Mouse (Mus musculus): ENCODE data around the gene N4bp2.
"Not testable (repeated sequence)": the region's sequence is repeated elsewhere in the genome, so short reads cannot be mapped to it uniquely, and the experiment has no call there.

The N4bp2 gene

DNA sequence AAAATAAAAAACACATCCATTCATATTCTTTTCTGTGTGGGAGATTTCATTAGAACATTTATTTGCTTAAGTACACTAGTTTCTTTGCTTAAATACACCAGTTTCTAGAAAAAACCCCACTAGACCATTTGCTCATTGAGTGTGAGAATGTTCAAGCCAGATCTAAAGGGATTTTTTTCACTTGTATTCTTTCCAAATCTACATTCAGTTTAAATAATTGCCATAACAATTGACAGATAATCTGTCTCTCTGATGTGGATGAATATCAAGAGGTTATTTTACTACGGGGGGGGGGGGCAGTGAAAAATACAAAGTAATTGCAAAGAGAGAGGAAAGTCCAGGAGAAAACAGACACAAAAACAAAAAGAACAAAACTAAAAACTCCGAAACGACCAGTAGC lies 635 bp upstream of the N4bp2 start:
- in situ Hi-C loops (cut with MboI; ENCODE audit: unreplicated experiment in 2 of 2): loop anchor here (5.0 kb wide), 2 partner anchors 40 to 60 kb away; no protein-coding TSS in a partner anchor

DNA sequence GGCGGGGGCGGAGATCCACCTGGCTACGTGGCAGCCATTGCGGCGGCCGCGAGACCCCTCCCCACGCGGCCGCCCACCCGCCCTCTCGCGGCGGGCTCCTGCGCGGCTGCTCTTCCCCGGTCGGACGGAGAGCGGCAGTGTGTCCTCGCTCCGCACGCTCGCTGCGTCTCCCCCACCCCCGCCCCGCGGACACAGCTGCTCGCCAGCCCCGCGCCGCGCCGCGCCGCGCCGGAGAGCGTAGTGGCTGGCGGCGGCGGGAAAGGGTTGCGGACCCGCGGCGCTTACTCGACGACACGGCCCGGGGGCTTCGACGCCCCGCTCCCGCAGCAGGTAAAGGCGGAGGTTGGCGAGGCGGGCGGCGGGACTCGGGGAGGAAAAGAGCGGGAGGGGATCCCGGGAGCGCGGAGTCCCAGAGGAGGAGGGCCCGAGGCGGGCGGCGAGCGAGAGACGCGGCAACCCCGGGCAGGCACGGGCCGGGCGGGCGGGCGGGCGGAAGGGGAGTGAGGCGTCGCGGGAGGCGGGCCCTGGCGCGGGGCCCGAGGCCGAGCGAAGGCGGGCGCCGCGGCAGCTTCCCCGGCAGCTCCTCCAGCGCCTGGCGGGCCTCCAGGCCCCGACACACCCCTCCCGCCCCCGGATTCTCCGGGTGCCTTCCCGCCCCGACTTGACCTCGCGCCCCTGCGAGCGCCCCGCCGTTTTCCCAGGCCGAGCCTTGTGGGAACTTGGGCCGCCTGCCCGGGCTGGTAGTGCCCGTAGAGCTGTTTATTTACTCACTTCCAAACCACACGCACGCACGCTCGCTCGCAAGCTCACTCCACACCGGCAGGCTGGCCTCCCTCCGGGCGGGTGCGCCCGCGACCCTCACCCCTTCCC lies 830 bp downstream of the N4bp2 start:
- in situ Hi-C loops (cut with MboI; ENCODE audit: unreplicated experiment in 2 of 2): loop anchor here (5.0 kb wide), 2 partner anchors 42 to 62 kb away; no protein-coding TSS in a partner anchor

DNA sequence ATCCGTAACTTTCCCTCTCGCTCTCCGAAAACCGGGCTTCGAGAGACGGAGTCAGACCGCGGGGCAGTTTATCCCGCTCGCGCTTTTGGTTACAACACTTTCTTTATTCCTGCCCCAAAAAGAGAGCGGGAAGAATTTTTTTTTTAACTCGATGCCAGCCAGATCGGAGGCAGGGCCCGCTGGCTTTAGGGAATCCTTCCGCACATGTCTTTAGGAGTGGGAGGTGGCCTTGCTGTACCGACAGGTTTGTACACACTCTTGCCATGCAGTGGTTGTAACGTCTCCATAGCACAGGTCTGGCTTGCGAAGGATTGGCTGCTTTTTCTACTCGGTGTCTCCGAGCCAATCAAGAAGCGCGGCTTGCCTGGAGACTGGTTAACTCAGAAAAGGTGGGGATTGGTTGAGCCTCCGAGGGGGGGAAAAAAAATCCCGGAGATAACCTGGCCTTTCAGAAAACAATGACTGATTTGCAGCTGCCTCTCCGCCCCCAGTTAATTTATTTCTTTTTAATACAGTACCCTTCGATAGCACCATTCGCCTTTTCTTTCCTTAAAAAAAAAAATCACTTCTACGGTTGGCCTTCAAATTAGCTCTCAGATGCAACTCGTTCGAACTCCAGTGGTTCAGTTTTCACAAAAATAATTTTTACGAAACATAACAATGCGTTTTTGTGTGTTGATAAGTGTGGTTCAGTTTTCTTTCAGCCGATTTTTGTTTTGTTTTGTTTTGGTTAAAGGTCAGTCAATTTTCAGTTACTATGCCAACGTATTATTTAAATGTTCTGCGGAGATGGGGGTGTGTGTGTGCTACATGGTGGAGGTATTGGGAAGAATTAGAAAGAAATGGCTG lies 1.7 kb downstream of the N4bp2 start:
- in situ Hi-C loops (cut with MboI; ENCODE audit: unreplicated experiment in 2 of 2): loop anchor here (5.0 kb wide), 2 partner anchors 43 to 63 kb away; no protein-coding TSS in a partner anchor

DNA sequence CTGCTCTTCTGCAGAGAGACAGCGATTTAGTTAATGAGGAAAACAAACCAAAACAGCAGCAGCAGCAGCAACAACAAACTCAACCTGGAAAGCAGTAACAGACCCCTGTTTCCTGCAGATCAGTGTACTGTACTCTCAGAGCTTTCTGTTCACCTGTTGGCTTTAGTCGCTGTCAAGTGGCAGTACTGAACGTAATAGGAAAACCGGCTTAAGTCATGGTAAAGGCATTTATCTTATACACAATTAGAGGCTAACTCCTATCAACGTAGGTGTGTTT lies 2.3 kb downstream of the N4bp2 start:
- in situ Hi-C loops (cut with MboI; ENCODE audit: unreplicated experiment in 2 of 2): no loop called here

DNA sequence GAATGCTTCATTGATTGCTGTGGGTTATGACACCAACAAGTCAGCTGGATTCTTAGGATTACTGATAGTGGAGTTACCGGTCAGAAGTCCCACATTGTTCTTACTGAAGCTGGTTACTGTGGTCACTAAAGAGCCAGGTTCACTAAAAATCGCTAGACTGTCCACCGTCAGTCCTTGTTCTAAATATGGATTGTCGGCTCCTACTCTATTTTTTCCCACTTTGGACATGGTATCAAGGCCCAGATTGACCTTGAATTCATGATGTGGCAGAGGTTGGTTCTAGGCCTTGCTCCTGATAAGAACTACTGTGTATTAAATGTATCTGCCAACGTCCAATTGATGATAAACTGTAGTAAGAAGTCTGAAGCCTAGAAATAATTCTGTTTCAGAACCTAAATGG lies 4.7 kb downstream of the N4bp2 start:
- in situ Hi-C loops (cut with MboI; ENCODE audit: unreplicated experiment in 2 of 2): no loop called here

DNA sequence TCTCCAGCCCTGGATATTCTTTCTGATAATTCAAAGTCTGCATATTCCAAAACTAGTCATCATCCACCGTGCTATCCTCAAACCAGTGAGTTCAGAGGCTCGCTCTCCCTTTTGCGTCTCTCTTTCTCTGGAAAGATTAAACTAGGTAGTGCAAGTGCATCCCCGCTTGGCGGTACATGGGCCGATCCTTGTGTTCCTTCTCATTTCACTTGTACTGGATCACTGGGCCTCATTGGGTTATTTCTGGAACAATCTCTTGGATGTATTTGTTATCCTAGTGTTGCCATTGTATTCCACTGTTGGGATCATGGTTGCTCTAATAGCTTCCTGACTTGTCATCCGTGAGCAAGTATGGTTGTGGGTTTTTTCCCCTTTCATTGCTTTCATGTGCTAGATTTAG lies 6.7 kb downstream of the N4bp2 start:
- in situ Hi-C loops (cut with MboI; ENCODE audit: unreplicated experiment in 2 of 2): no loop called here

DNA sequence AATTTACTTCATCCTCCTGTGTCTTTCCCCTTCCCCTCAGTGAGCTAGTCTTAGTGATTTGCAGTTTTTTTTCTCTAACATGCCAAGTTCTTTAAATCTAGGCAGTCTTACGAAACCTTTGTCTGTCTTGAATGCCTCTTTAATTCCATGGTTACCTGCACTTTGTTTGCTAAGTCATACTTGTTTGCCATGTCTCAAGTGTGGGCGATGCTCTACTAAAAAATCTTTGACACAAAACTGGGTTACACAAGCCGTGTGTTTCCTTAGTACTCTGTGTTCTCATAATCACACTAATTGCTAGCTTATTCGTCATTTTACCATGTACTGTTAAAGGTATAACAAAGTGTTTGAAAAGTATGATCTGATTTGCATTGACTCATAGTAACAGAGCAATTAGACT lies 7.2 kb downstream of the N4bp2 start:
- in situ Hi-C loops (cut with MboI; ENCODE audit: unreplicated experiment in 2 of 2): no loop called here

DNA sequence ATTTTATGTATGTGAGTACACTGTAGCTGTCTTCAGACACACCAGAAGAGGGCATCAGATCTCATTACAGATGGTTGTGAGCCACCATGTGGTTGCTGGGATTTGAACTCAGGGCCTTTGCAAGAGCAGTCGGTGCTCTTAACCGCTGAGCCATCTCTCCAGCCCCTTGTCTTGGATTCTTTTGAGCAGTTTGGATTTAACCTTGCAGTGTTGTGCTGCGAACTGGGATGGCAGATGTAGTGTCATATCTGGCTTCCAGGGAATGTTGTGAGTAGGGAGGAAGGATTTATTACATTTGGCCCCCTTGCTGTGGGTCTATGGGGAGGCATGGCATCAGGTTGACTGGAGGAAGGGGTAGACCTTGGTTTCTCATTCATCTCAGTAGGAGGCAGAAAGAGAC lies 10.6 kb downstream of the N4bp2 start:
- in situ Hi-C loops (cut with MboI; ENCODE audit: unreplicated experiment in 2 of 2): not testable (repeated sequence)

DNA sequence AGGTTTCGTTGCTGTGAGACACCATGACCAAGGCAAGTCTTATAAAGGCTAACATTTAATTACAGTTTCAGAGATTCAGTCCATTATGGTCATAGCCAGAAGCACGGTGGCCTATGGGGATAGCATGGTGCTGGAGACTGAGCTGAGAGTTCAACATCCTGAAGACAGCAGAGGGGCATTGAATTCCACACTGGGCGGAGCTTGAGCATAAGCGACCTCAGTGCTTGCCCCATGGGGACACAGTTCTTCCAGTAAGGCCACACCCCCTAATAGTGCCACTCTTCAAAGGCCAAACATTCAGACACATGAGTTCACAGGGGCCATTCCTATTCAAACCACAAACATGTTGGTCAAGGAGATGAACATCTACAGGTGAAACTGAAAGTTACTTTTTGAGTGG lies 12.8 kb downstream of the N4bp2 start:
- in situ Hi-C loops (cut with MboI; ENCODE audit: unreplicated experiment in 2 of 2): no loop called here

DNA sequence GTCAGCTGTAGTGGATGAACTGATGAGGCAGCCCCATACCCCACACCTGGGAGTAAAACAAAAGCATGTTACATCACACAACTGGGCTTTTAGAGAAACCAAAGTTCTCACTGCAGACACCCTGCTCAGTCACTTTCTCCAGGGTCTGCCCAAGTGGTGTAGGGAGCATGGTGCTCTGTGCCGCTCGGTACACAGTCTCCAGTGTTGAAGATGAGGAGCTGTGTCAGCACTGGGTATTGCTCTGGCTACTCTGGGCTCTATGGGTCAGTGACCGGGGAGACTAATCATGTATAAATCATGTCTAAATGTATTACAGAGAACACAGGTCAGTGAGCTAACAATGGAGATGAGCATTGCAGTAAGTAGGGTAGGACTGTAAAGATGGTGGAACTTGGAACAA lies 13.6 kb downstream of the N4bp2 start:
- in situ Hi-C loops (cut with MboI; ENCODE audit: unreplicated experiment in 2 of 2): no loop called here

DNA sequence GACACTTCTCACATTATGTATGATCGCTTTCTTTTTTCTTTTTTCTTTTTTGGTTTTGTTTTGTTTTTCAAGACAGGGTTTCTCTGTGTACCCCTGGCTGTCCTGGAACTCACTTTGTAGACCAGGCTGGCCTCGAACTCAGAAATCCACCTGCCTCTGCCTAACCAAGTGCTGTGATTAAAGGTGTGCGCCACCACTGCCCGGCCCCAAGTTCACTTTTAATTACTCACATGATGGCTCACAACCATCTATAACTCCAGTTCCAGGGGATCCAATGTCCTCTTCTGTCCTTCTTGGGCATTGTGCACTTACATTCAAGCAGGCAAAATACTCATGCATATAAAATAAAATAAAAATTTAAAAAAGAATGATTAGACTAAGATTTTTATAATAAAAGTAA lies 15.7 kb downstream of the N4bp2 start:
- in situ Hi-C loops (cut with MboI; ENCODE audit: unreplicated experiment in 2 of 2): not testable (repeated sequence)

DNA sequence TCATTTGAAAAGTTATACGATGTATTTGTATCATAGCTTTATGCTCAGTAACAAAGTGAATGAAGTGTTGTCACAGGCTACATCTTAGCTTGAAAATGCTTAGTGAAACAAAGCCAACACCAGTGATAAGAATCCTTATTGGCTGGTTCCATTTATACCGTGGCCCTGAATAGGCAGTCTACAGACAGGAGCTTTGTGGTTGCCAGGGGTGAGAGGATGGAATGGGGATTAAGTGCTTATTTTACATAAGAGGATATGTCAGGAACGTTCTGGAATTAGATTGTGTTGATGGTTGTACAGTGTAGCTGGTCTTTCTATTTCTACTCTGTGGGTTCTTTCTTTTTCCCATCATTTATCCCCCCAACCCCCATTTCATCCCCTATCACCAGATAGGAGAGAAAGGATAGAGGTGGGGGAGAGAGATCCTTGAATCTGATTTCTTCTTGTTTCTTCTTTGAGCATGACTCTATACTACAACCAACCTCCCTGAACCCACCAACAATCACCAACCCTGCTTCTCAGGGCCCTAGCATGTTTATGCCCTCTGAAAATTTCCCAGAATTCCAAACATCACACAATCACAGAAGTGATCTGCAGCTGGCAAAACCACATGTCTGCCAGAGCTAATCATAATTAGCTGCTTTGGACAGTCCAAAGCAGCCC lies 16.2 kb downstream of the N4bp2 start:
- in situ Hi-C loops (cut with MboI; ENCODE audit: unreplicated experiment in 2 of 2): loop anchor here in 1 of 2 experiments (5.0 kb wide), 1 partner anchor 38 kb away; no protein-coding TSS in a partner anchor

DNA sequence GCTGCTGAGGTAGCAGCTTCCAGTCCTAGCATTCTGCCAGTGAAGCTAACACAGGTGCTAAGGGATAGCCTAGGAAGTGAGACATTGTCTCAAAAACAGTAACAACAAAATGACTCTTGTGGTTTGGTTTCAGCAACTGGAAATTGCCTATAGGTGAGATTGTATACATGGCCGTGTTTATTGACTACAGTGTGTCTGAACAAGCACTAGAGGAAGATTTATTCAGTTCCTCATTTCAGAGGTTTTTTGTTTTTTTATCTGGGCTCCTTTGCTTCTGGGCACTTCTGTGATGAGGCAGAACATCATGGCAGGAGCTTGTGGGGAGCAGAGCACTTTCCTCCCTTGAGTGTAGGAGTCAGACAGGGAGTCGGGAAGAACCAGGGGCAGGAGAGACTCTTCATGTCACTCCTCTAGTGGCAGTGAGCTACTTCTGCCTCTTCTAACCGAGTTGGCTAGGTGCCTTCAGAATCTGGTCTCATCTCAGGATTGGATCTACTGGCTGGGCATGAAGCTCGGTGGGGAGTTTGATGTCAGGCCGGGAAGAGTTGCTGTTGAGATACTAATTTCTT lies 17.9 kb downstream of the N4bp2 start:
- in situ Hi-C loops (cut with MboI; ENCODE audit: unreplicated experiment in 2 of 2): loop anchor here in 1 of 2 experiments (5.0 kb wide), 1 partner anchor 36 kb away; no protein-coding TSS in a partner anchor

DNA sequence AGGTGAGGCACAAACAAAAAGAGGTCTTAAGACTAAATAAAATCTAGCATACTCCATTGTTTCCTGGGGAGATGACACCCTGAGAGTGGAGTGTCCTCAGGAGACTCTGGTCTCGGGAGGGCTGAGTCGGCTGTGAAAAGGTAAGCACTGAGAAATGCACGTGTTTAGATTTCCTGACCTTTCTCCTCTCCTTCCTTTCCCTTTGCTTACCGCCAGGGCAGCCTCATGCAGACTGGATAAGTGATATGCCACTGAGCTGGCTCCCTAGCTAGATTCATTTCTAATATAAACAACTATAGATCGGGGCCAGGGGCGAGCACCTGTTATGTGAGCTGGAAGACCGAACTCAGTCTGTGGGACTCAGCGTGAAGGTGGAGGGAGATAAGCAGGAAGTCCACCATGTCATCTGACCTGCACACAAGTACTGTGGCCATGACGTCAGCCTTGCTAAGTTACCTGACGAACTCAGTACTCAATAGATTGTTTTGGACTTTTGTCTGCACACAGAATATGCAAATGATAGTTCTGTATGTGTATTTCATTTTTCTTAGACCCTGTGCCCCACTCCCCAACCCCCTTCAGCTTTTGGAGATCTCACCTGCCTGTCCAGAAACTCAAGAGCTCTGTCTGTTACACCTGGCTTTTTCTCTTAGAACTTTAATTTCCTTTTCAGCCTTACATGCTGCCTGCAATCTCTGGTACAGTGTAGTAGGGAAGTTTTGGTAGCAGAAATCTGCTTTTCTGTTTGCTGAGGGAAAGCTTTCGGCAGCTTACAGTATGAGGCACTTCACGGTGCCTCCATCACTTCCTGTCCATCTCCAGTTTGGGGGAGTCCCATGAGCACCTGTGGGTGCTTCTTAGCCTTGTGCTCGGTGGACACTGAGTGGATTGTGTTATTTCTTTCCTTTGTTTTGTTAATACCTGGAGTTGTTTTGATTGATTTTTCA lies 18.7 kb downstream of the N4bp2 start:
- in situ Hi-C loops (cut with MboI; ENCODE audit: unreplicated experiment in 2 of 2): loop anchor here in 1 of 2 experiments (5.0 kb wide), 1 partner anchor 35 kb away; no protein-coding TSS in a partner anchor

DNA sequence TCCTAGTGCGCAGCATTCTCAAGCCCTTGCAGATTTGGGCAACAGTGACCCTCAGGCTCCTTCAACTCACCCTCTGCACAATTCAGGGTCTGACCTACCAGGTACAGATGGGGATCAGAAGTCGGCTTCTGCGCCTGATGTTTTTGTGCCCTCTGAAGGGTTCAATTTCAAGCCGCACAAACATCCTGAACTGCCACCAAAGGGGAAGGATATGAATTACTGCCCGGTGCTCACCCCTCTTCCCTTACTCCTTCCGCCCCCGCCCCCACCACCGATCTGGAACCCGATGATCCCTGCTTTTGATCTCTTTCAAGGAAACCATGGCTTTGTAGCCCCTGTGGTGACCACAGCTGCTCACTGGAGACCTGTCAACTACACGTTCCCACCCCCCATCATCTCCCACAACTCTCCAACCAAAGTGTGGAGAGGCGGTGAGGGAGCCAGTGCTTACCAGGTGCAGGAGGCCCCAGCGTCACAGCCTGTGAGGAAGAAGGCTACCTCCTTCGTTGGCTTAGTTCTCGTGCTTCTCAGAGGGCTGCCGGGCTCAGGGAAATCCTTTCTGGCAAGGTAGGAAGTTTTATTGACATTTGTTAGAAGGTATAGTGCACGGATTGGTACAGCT lies 27.4 kb downstream of the N4bp2 start:
- in situ Hi-C loops (cut with MboI; ENCODE audit: unreplicated experiment in 2 of 2): no loop called here

DNA sequence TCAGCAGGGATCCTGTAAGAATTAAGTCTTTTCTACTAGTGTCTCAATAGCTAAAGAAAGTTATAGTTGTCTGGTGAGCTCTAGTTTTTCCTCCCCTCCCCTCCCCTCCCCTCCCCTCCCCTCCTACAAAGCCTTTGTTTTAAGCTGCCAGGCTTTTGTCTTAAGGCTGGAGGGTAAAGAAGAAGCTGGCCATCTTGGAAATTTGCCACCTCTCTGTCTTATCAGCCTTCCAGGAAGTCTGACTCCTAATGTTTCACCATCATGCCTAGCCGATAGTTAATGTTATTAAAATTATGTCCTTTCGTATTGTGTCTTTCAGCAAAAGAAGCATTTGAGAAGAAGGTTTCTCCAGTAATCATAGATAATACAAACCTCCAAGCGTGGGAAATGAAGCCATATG lies 30.9 kb downstream of the N4bp2 start:
- in situ Hi-C loops (cut with MboI; ENCODE audit: unreplicated experiment in 2 of 2): no loop called here

DNA sequence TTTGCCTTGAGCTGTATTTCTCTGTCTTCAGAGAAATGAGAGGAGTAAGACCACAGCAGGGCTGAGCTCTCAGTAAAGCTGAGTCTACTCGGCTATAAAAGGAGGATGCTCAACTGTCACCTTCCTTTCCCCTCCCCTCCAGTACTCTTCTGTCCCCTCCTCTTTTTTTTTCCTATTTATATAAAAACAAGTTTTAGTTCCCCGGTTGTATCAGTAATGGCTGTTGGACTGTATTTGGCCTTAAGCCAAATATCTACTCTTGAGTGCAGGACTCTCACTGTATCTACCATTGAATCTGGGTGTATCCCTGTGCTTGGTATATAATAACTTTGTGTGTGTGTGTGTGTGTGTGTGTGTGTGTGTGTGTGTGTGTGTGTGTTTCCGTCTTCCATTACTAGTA lies 31.4 kb downstream of the N4bp2 start:
- in situ Hi-C loops (cut with MboI; ENCODE audit: unreplicated experiment in 2 of 2): no loop called here

DNA sequence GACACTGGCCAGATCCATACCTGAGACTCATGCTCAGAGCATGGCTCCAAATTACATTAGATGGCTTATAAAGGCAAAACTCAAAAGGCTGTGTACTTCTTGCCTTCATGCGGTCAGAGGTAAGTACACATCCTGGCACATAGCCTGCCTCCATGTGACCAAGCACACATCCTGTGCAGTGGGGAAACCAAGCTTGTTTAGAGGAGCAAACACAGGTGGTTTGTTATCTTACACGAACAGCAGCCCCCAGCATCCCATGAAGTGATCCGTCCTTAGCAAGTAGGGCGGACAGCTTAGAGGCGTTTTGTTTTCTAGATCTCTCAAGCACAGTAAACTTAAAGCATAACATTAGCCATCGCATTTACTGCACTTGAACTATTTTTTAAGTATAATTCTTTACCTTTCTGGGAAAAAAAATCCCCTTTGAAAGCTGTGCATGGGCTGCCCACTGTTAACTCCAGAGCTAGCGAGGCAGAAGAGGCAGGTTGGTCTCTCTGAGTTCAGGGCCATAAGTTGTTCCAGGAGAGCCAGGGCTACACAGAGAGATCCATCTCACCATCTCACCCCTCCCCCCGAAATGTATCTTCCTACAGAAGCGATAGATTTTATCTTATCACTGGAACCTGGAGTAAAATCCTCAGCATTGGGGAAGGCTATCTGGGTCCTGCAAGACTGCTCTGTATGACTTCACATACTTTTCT lies 32.1 kb downstream of the N4bp2 start:
- in situ Hi-C loops (cut with MboI; ENCODE audit: unreplicated experiment in 2 of 2): no loop called here

DNA sequence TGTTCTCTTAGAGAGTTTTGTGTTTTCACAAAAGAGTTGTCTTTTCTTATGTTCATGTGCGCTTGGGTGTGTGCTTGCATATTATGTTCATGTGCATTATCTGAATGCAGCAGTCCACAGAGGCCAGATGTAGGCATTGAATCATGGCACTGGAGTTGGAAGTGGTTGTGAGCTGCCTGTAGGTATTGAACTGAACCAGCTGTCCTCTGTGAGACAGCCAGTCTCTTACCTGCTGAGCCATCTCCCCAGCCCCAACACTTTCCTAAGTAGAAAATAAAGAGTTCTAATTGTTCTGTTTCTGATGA lies 32.6 kb downstream of the N4bp2 start:
- in situ Hi-C loops (cut with MboI; ENCODE audit: unreplicated experiment in 2 of 2): no loop called here

Data from v-Abl transformed pro-B cells (cell line).